Mouse (Mus musculus): ENCODE measurements around the gene Hectd4. TPM values are rescaled to one million over a fixed set of nuclear protein-coding genes. Genes with fewer than 3 reads are reported as not detected.

The Hectd4 gene
- polyA plus RNA-seq (2014; fragmentation: Illumina TruSeq; extraction: RNeasy Lipid Tissue Mini Kit (QIAGEN cat#74804); ENCODE audit: low read depth, low replicate concordance): 9.9 TPM

GRCm38 (mm10) chr5:121219980-121220731 lies at the start of gene Hectd4:
Gene Hectd4 (plus strand): TSS chr5:121220219.

GRCm38 (mm10) chr5:121190836-121191583 lies 29.0 kb upstream of the Hectd4 start, which contains the start of gene Ptpn11:
Gene Ptpn11 (minus strand): TSS chr5:121191397.

GRCm38 (mm10) chr5:121204132-121205089 lies 15.6 kb upstream of the Hectd4 start, which contains the start of gene Rpl6:
Gene Rpl6 (plus strand): TSS chr5:121204481.

GRCm38 (mm10) chr5:121385461-121386119 lies 165.6 kb downstream of the Hectd4 start, which contains the start of gene Trafd1:
Gene Trafd1 (minus strand): TSS chr5:121385632.

GRCm38 (mm10) chr5:121397187-121398145 lies 177.4 kb downstream of the Hectd4 start, which contains the start of gene Naa25:
Gene Naa25 (plus strand): TSS chr5:121397936.

Other genes starting within 250 kb of the Hectd4 start
- 0.42 TPM for gene Rph3a, start 210.1 kb upstream of the Hectd4 start, polyA plus RNA-seq (2014; fragmentation: Illumina TruSeq; extraction: RNeasy Lipid Tissue Mini Kit (QIAGEN cat#74804); ENCODE audit: low read depth, low replicate concordance)
- gene Ptpn11, start 28.8 kb upstream of the Hectd4 start, polyA plus RNA-seq (2014; fragmentation: Illumina TruSeq; extraction: RNeasy Lipid Tissue Mini Kit (QIAGEN cat#74804); ENCODE audit: low read depth, low replicate concordance): 7.4 TPM
- 127 TPM for gene Rpl6, start 15.7 kb upstream of the Hectd4 start, polyA plus RNA-seq (2014; fragmentation: Illumina TruSeq; extraction: RNeasy Lipid Tissue Mini Kit (QIAGEN cat#74804); ENCODE audit: low read depth, low replicate concordance)
- 125 TPM for gene Trafd1, start 165.4 kb downstream of the Hectd4 start, polyA plus RNA-seq (2014; fragmentation: Illumina TruSeq; extraction: RNeasy Lipid Tissue Mini Kit (QIAGEN cat#74804); ENCODE audit: low read depth, low replicate concordance)
- 57.2 TPM for gene Naa25, start 177.7 kb downstream of the Hectd4 start, polyA plus RNA-seq (2014; fragmentation: Illumina TruSeq; extraction: RNeasy Lipid Tissue Mini Kit (QIAGEN cat#74804); ENCODE audit: low read depth, low replicate concordance)
- gene Tmem116, start 231.7 kb downstream of the Hectd4 start, polyA plus RNA-seq (2014; fragmentation: Illumina TruSeq; extraction: RNeasy Lipid Tissue Mini Kit (QIAGEN cat#74804); ENCODE audit: low read depth, low replicate concordance): 8.0 TPM
- 28.9 TPM for gene Erp29, start 232.3 kb downstream of the Hectd4 start, polyA plus RNA-seq (2014; fragmentation: Illumina TruSeq; extraction: RNeasy Lipid Tissue Mini Kit (QIAGEN cat#74804); ENCODE audit: low read depth, low replicate concordance)